Mouse (Mus musculus) MEL (cell line): ENCODE data around the gene Hspg2. TPM values are rescaled to one million over a fixed set of nuclear protein-coding genes. Genes with fewer than 3 reads are reported as not detected.

Source experiments
- DNase-seq: peaks from one replicate; pipeline ENCODE4 v3.0.0; 2011; ENCODE audit warnings: low read depth, low spot score
- H3K27ac ChIP-seq: 2 replicates; pipeline ENCODE4 v1.5.1; 2012; ENCODE audit warnings: low read depth, mild to moderate bottlenecking, control low read depth, low read length, moderate library complexity; ENCODE audit not compliant: control insufficient read depth
- H3K27me3 ChIP-seq, 2 experiments: fragments of 150-350 bp in 1 of 2; sonication (generic) in 1 of 2; 2 replicates each; pipeline ENCODE4 v1.6.1; 2012; ENCODE audit warnings: low read length in 2 of 2, mild to moderate bottlenecking in 2 of 2, improper control_type of control experiment in 1 of 2, moderate library complexity in 1 of 2; ENCODE audit not compliant: insufficient read depth in 2 of 2, control insufficient read depth in 1 of 2
- H3K36me3 ChIP-seq, 2 experiments: 2 replicates each; pipeline ENCODE4 v1.6.1; 2012 to 2014; ENCODE audit warnings: low read length in 2 of 2, improper control_type of control experiment in 1 of 2, inconsistent platforms in 1 of 2, mild to moderate bottlenecking in 1 of 2; ENCODE audit not compliant: insufficient read depth in 2 of 2, control insufficient read depth in 1 of 2
- H3K4me1 ChIP-seq, 2 experiments: fragments of 150-350 bp in 1 of 2; sonication (generic) in 1 of 2; 2 replicates each; pipeline ENCODE4 v1.6.1; 2012; ENCODE audit warnings: low read length in 2 of 2, improper control_type of control experiment in 1 of 2, mild to moderate bottlenecking in 1 of 2; ENCODE audit not compliant: insufficient read depth in 2 of 2, control insufficient read depth in 1 of 2
- H3K4me3 ChIP-seq, 2 experiments: fragments of 150-350 bp in 1 of 2; sonication (generic) in 1 of 2; 2 replicates each; pipeline ENCODE4 v1.5.1; 2012; ENCODE audit warnings: low read depth in 2 of 2, low read length in 2 of 2, mild to moderate bottlenecking in 2 of 2, moderate library complexity in 2 of 2, control low read depth in 1 of 2, improper control_type of control experiment in 1 of 2; ENCODE audit not compliant: control insufficient read depth in 1 of 2, insufficient read depth in 1 of 2
- H3K79me2 ChIP-seq: 2 replicates; pipeline ENCODE4 v1.6.1; 2012; ENCODE audit warnings: mild to moderate bottlenecking, low read length, moderate library complexity; ENCODE audit not compliant: control insufficient read depth, poor library complexity, insufficient read depth
- H3K9ac ChIP-seq: 2 replicates; pipeline ENCODE4 v1.6.1; 2012; ENCODE audit warnings: low read depth, mild to moderate bottlenecking, control low read depth, low read length, moderate library complexity; ENCODE audit not compliant: control insufficient read depth, poor library complexity, severe bottlenecking
- H3K9me3 ChIP-seq: fragments of 150-350 bp; sonication (generic); replicated peaks from 2 replicates; pipeline ENCODE4 v1.6.1; 2012; ENCODE audit warnings: mild to moderate bottlenecking, low read length, improper control_type of control experiment, moderate library complexity; ENCODE audit not compliant: insufficient read depth
- BHLHE40 ChIP-seq: IDR thresholded peaks from 2 replicates; pipeline ENCODE4 v1.6.1; 2012; ENCODE audit warnings: low read depth, mild to moderate bottlenecking, inconsistent platforms, low read length, improper control_type of control experiment, borderline replicate concordance
- CHD1 ChIP-seq: IDR thresholded peaks from 2 replicates; pipeline ENCODE4 v1.6.1; 2012; ENCODE audit warnings: low read depth, mild to moderate bottlenecking, inconsistent platforms, low read length, improper control_type of control experiment
- CHD2 ChIP-seq: IDR thresholded peaks from 2 replicates; pipeline ENCODE4 v1.6.1; 2011; ENCODE audit warnings: low read length, improper control_type of control experiment
- ELF1 ChIP-seq: IDR thresholded peaks from 2 replicates; pipeline ENCODE4 v1.6.1; 2014; ENCODE audit warnings: low read depth, mild to moderate bottlenecking, inconsistent platforms, low read length, improper control_type of control experiment, moderate library complexity
- ETS1 ChIP-seq: IDR thresholded peaks from 2 replicates; pipeline ENCODE4 v1.6.1; 2012; ENCODE audit warnings: low read depth, mild to moderate bottlenecking, inconsistent platforms, low read length, improper control_type of control experiment, moderate library complexity
- JUND ChIP-seq: IDR thresholded peaks from 2 replicates; pipeline ENCODE4 v1.6.1; 2011; ENCODE audit warnings: low read depth, mild to moderate bottlenecking, improper control_type of control experiment, low read length
- MAFK ChIP-seq: IDR thresholded peaks from 2 replicates; pipeline ENCODE4 v1.6.1; 2011; ENCODE audit warnings: low read depth, mild to moderate bottlenecking, low read length, improper control_type of control experiment, borderline replicate concordance
- MXI1 ChIP-seq: IDR thresholded peaks from 2 replicates; pipeline ENCODE4 v1.6.1; 2011; ENCODE audit warnings: mild to moderate bottlenecking, low read depth, low read length, improper control_type of control experiment
- NELFE ChIP-seq: IDR thresholded peaks from 2 replicates; pipeline ENCODE4 v1.6.1; 2011; ENCODE audit warnings: low read depth, low read length, improper control_type of control experiment
- NRF1 ChIP-seq: IDR thresholded peaks from 2 replicates; pipeline ENCODE4 v1.6.1; 2014; ENCODE audit warnings: low read depth, mild to moderate bottlenecking, inconsistent platforms, low read length, improper control_type of control experiment, moderate library complexity; ENCODE audit not compliant: poor library complexity, insufficient read depth, severe bottlenecking
- POLR2AphosphoS2 ChIP-seq: IDR thresholded peaks from 2 replicates; pipeline ENCODE4 v1.6.1; 2011; ENCODE audit warnings: low read length, improper control_type of control experiment
- POLR2AphosphoS5 ChIP-seq: IDR thresholded peaks from 2 replicates; pipeline ENCODE4 v1.6.1; 2012; ENCODE audit warnings: low read depth, borderline replicate concordance, mild to moderate bottlenecking, inconsistent platforms, low read length, moderate library complexity, mixed read lengths
- RCOR1 ChIP-seq: IDR thresholded peaks from 2 replicates; pipeline ENCODE4 v1.6.1; 2012; ENCODE audit warnings: low read depth, mild to moderate bottlenecking, inconsistent platforms, low read length, improper control_type of control experiment
- SMC3 ChIP-seq: IDR thresholded peaks from 2 replicates; pipeline ENCODE4 v1.6.1; 2011; ENCODE audit warnings: low read depth, low read length, improper control_type of control experiment
- UBTF ChIP-seq: IDR thresholded peaks from 2 replicates; pipeline ENCODE4 v1.6.1; 2012; ENCODE audit warnings: low read depth, mild to moderate bottlenecking, inconsistent platforms, low read length, improper control_type of control experiment, moderate library complexity, borderline replicate concordance; ENCODE audit not compliant: insufficient read depth
- USF2 ChIP-seq, 2 experiments: IDR thresholded peaks; 2 replicates each; pipeline ENCODE4 v1.6.1; 2011 to 2012; ENCODE audit warnings: improper control_type of control experiment in 2 of 2, low read length in 2 of 2, borderline replicate concordance in 1 of 2, inconsistent platforms in 1 of 2, low read depth in 1 of 2, mild to moderate bottlenecking in 1 of 2; ENCODE audit not compliant: insufficient read depth in 1 of 2
- ZKSCAN1 ChIP-seq: IDR thresholded peaks from 2 replicates; pipeline ENCODE4 v1.6.1; 2012; ENCODE audit warnings: low read depth, mild to moderate bottlenecking, inconsistent platforms, low read length, improper control_type of control experiment, moderate library complexity
- ZMIZ1 ChIP-seq: IDR thresholded peaks from 2 replicates; pipeline ENCODE4 v1.6.1; 2012; ENCODE audit warnings: low read depth, mild to moderate bottlenecking, inconsistent platforms, low read length, improper control_type of control experiment, moderate library complexity
- ZNF384 ChIP-seq: IDR thresholded peaks from 2 replicates; pipeline ENCODE4 v1.6.1; 2012; ENCODE audit warnings: low read depth, mild to moderate bottlenecking, inconsistent platforms, low read length, improper control_type of control experiment
- polyA plus RNA-seq, 2 experiments: library from polyadenylated mRNA; stranded (reverse) in 1 of 2; unstranded in 1 of 2; fragments of >175 nt in 1 of 2; fragments of >200 nt in 1 of 2; gene quantifications; 2 replicates each; pipeline versions ENCODE4 v1.2.1 to v1.2.4; 2012; ENCODE audit warnings: low replicate concordance in 2 of 2, low read depth in 1 of 2; ENCODE audit not compliant: insufficient read length in 2 of 2, insufficient read depth in 1 of 2, missing spikeins in 1 of 2
- total RNA-seq: library from RNA; depleted of rRNA; stranded (reverse); fragments of 300-350 nt; gene quantifications from 2 replicates; pipeline ENCODE4 v1.2.3, GENCODE M21; 2012

Hspg2 gene
- total and polyA plus RNA-seq, 3 experiments, result 0.04 TPM; not detected in 1

DNA sequence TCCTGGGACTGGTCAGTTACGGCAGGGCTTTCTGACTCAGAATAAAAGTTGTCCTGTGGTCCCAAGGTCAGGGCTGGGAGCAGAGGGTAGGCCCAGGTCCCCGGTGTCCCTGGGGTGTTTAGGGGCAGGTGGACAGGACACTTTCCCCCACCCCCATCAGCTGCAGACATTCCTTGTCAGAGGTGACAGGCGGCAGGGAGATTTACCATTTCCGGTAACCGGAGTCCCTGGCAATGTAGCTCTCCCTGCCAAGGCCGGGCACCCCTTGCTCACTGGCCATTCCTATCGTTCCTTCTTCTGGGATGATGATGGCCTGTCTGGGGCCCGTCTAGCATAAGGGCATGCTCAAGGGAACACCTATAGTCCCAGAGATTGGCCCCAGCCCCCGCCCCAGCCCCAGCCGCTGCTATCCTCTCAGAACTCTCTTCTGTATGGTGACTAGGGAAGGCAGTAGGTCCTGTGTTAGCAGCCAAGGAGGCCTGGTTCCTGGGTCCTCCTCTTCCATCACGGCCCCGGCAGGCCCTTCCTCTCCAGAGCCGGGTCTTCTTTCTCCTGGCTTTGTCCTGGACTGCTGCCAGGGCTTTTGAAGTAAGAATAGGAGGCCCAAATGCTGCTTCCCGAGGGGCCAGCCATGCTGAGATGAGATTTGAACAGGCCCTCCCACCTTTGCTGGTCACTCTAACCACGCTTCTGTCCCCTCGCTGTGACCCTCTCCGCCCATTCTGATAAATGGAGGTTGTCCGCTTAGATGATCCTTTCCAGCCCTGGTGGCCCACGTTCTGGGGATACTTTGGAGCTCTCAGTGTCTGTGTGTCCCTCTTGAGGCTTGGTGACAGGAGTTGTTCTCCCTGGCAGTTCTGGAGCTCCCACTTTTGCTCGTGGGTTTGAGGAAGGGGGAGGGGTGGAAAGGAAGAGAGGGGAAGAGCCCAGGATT lies 17.8 kb downstream of the Hspg2 start:
- H3K27me3 ChIP-seq, result no peaks in the 10 kb centered on the region
- H3K4me1 ChIP-seq, result peaks cover 0 to 5% of the 10 kb centered on the region in 2 experiments; a peak in 1 of 4 replicates
- no peaks in the 10 kb centered on the region for H3K9me3 ChIP-seq
- no peak overlapping the region for H3K9ac ChIP-seq
- H3K36me3 ChIP-seq, result no peaks in the 10 kb centered on the region
- TF ChIP-seq POLR2AphosphoS2 (no peak), ETS1 (no peak), JUND (no peak), NELFE (no peak), ZMIZ1 (no peak), POLR2AphosphoS5 (no peak), MAFK (no peak), MXI1 (no peak), NRF1 (no peak), BHLHE40 (no peak), CHD1 (no peak), CHD2 (no peak), UBTF (no peak), ZNF384 (no peak), ELF1 (no peak)
- no peak overlapping the region for H3K4me3 ChIP-seq
- no peaks in the 10 kb centered on the region for H3K79me2 ChIP-seq
- DNase-seq, result no peak
- H3K27ac ChIP-seq, result no peak overlapping the region

GRCm38 (mm10) chr4:137487286-137488000 lies 18.9 kb downstream of the Hspg2 start:
- H3K27ac ChIP-seq, result no peak overlapping the region
- TF ChIP-seq ETS1 (no peak), SMC3 (no peak), ZMIZ1 (no peak), RCOR1 (no peak), ZKSCAN1 (no peak), USF2 (IDR thresholded peaks at IDR 0.05; ENCODE audit: borderline replicate concordance in 1 of 2, insufficient read depth in 1 of 2, low read depth in 1 of 2, low read length in 2 of 2) (no peak), CHD2 (no peak), UBTF (no peak)
- no peaks in the 10 kb centered on the region for H3K79me2 ChIP-seq
- no peak for DNase-seq
- no peak overlapping the region for H3K4me3 ChIP-seq
- H3K9ac ChIP-seq, result no peak overlapping the region
- no peaks in the 10 kb centered on the region for H3K27me3 ChIP-seq
- no peaks in the 10 kb centered on the region for H3K9me3 ChIP-seq
- no peaks in the 10 kb centered on the region for H3K36me3 ChIP-seq
- peaks cover 0 to 5% of the 10 kb centered on the region in 2 experiments; a peak in 1 of 4 replicates for H3K4me1 ChIP-seq
